Mouse (Mus musculus) midbrain, embryonic 12.5 days (tissue): Measurements from ENCODE around the gene Arhgef12. TPM values are rescaled to one million over a fixed set of nuclear protein-coding genes. Genes with fewer than 3 reads are reported as not detected.

Experiments
- ATAC-seq: fragments of 200-750 bp; cut with Nextera tagmentation; 2 replicates; pipeline ENCODE4 v1.8.0; 2017; ENCODE audit warnings: low read depth, moderate TSS enrichment, moderate library complexity; ENCODE audit not compliant: low FRiP score
- H3K27ac ChIP-seq: fragments of 300-500 bp; sonication (generic); replicated peaks from 2 replicates; pipeline ENCODE4 v1.5.1; 2016; ENCODE audit warnings: mild to moderate bottlenecking
- H3K27me3 ChIP-seq: fragments of 300-500 bp; sonication (generic); 2 replicates; pipeline ENCODE4 v1.6.1; 2016; ENCODE audit warnings: mild to moderate bottlenecking
- H3K36me3 ChIP-seq: fragments of 300-500 bp; sonication (generic); 2 replicates; pipeline ENCODE4 v1.6.1; 2016
- H3K4me1 ChIP-seq: fragments of 300-500 bp; sonication (generic); 2 replicates; pipeline ENCODE4 v1.6.1; 2016
- H3K4me2 ChIP-seq: fragments of 300-500 bp; sonication (generic); replicated peaks from 2 replicates; pipeline ENCODE4 v1.6.1; 2016; ENCODE audit warnings: mild to moderate bottlenecking, moderate library complexity
- H3K4me3 ChIP-seq: fragments of 300-500 bp; sonication (generic); 2 replicates; pipeline ENCODE4 v1.5.1; 2016; ENCODE audit warnings: mild to moderate bottlenecking
- H3K9ac ChIP-seq: fragments of 300-500 bp; sonication (generic); replicated peaks from 2 replicates; pipeline ENCODE4 v1.6.1; 2016; ENCODE audit warnings: mild to moderate bottlenecking, moderate library complexity
- H3K9me3 ChIP-seq: fragments of 300-500 bp; sonication (generic); 2 replicates; pipeline ENCODE4 v1.6.1; 2016; ENCODE audit warnings: mild to moderate bottlenecking
- WGBS: fragments of 180-500 bp; shearing (Covaris S2); methylation state at CpG from one replicate; pipeline ENCODE4 v1.1.7; 2016; 5-methylcytosine and 5-hydroxymethylcytosine counted together
- polyA plus RNA-seq: library from polyadenylated mRNA; unstranded; fragments of >200 nt; fragmentation: Nextera tagmentation; extraction: Ambion mirVana; gene quantifications from 2 replicates; pipeline ENCODE4 v1.2.1, GENCODE M21; 2016

Arhgef12 gene
- polyA plus RNA-seq, 1 experiment from 2014 or later = 17.4 TPM

GRCm38 (mm10) chr9:42932146-42932545, 174.9 kb downstream of the Arhgef12 start:
- peaks cover 3% of the 10 kb centered on the region; the same call in 1 of the 2 replicates for H3K27me3 ChIP-seq
- 74% methylated on average over 7 of the region's 7 CpGs for WGBS
- no peak overlapping the region for H3K27ac ChIP-seq
- H3K9me3 ChIP-seq = no peaks in the 10 kb centered on the region
- no peak overlapping the region for H3K4me3 ChIP-seq
- H3K36me3 ChIP-seq = no peaks in the 10 kb centered on the region
- no peak overlapping the region for H3K4me2 ChIP-seq
- H3K4me1 ChIP-seq = peaks cover 6% of the 10 kb centered on the region; the same call in 1 of the 2 replicates
- H3K9ac ChIP-seq = no peak overlapping the region
- ATAC-seq = no peak

GRCm38 (mm10) chr9:42927498-42927897, 179.5 kb downstream of the Arhgef12 start:
- 75% methylated on average over 10 of the region's 10 CpGs for WGBS
- no peak overlapping the region for H3K4me3 ChIP-seq
- H3K9me3 ChIP-seq = no peaks in the 10 kb centered on the region
- H3K27ac ChIP-seq = no peak overlapping the region
- H3K9ac ChIP-seq = no peak overlapping the region
- no peaks in the 10 kb centered on the region for H3K36me3 ChIP-seq
- H3K4me1 ChIP-seq = peaks cover 14% of the 10 kb centered on the region
- H3K27me3 ChIP-seq = no peaks in the 10 kb centered on the region; the same call in 1 of the 2 replicates
- ATAC-seq = no peak
- H3K4me2 ChIP-seq = no peak overlapping the region

- no peak overlapping the region for H3K4me2 ChIP-seq
- H3K9me3 ChIP-seq = no peaks in the 10 kb centered on the region
- 89% methylated on average over 6 of the region's 6 CpGs for WGBS
- H3K36me3 ChIP-seq = no peaks in the 10 kb centered on the region
- no peak overlapping the region for H3K27ac ChIP-seq
- H3K4me3 ChIP-seq = no peak overlapping the region
- H3K9ac ChIP-seq = no peak overlapping the region
- H3K27me3 ChIP-seq = no peaks in the 10 kb centered on the region
- no peak for ATAC-seq
- H3K4me1 ChIP-seq = peaks cover 15% of the 10 kb centered on the region
Measured at GRCm38 (mm10) chr9:42926564-42926963, 180.5 kb downstream of the Arhgef12 start.

- Histone ChIP-seq H3K9me3 (no peaks in the 10 kb centered on the region), H3K27ac (no peak overlapping the region), H3K4me2 (no peak overlapping the region), H3K9ac (no peak overlapping the region), H3K4me1 (peaks cover 16% of the 10 kb centered on the region), H3K27me3 (no peaks in the 10 kb centered on the region), H3K36me3 (no peaks in the 10 kb centered on the region), H3K4me3 (no peak overlapping the region)
- 69% methylated on average over 4 of the region's 4 CpGs for WGBS
- no peak for ATAC-seq
Measured at GRCm38 (mm10) chr9:42921830-42922229, 185.2 kb downstream of the Arhgef12 start.

- Histone ChIP-seq H3K9me3 (no peaks in the 10 kb centered on the region), H3K4me1 (peaks cover 16% of the 10 kb centered on the region), H3K9ac (no peak overlapping the region), H3K27ac (no peak overlapping the region), H3K4me3 (no peak overlapping the region), H3K27me3 (no peaks in the 10 kb centered on the region), H3K4me2 (no peak overlapping the region), H3K36me3 (no peaks in the 10 kb centered on the region)
- no peak for ATAC-seq
- 44% methylated on average over 7 of the region's 7 CpGs for WGBS
Measured at GRCm38 (mm10) chr9:42920190-42920589, 186.8 kb downstream of the Arhgef12 start.

GRCm38 (mm10) chr9:42917911-42918310, 189.1 kb downstream of the Arhgef12 start:
- Histone ChIP-seq H3K9me3 (no peaks in the 10 kb centered on the region), H3K9ac (no peak overlapping the region), H3K4me1 (peaks cover 13% of the 10 kb centered on the region), H3K27me3 (no peaks in the 10 kb centered on the region), H3K4me3 (no peak overlapping the region), H3K27ac (no peak overlapping the region), H3K4me2 (no peak overlapping the region), H3K36me3 (no peaks in the 10 kb centered on the region)
- ATAC-seq = no peak
- 81% methylated on average over 7 of the region's 7 CpGs for WGBS

Other genes starting within 250 kb of the Arhgef12 start
- gene Grik4, start 162.7 kb downstream of the Arhgef12 start, polyA plus RNA-seq = 3.6 and 4.8 TPM in 2 replicates
- gene Tmem136, start 9.3 kb upstream of the Arhgef12 start, polyA plus RNA-seq = 11.0 and 13.0 TPM in 2 replicates
- not detected in 2 replicates for gene Pou2f3, start 103.1 kb upstream of the Arhgef12 start, polyA plus RNA-seq
- 18.3 and 30.9 TPM in 2 replicates for gene Oaf, start 132.7 kb upstream of the Arhgef12 start, polyA plus RNA-seq
- 0.69 and 1.6 TPM in 2 replicates for gene Trim29, start 203.6 kb upstream of the Arhgef12 start, polyA plus RNA-seq